Mouse (Mus musculus): ENCODE data around the gene Ins2.

Ins2 gene

DNA sequence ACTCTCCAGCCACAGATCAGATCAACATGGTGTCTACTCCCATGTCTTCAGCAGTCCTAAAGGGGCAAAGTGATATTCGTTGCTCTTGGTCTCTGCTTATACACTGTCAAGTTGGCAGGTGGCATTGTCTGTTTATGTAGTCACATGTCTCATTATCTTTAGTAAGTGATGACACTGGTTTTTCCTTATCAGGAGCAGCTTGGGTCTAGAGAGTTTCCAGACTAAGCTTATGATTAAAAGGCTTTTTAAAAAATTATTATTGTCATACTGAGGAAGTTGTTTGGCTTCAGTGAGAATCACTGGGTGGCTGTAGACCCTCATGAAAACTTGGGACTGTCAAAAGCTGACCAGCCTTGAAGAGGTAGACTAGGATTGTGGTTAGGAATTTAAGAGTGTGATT lies at the start of gene Ins2:
Gene Ins2 (minus strand): TSS at position 101 of the 400 bp plus-strand sequence.
- DNase-seq (ENCODE audit: low read depth, low spot score) = no peak

DNA sequence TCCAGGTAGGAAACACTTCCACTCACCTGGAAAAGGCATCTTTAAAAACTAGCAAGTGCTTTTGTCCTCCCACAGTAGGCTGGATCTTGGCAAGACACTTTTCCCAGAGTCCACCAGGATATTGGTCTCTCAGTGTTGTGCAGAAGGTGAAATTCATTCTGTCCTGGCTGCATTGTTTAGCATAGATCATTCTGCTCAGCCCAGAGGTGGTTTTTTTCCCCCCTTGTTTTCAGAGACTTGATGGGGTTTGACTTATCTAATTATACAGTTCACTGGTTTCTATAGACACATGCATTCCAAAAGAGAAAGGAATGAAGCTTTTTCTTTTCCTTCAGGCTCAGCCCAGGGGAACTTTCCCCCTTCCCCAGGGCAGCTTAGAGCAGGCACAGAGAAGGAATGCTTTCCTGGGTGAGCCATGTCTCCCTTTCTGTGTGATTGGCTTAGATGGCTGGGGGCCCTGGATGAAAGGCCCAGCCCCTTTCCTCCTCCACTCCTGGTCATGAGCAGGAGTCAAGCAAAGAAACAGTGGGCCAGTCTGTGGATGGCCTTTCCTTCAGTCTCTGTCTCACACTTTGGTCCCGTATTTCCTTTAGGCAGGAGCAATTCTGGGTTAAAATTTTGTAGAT lies 49.6 kb upstream of the Ins2 start:
- DNase-seq (ENCODE audit: low read depth, low spot score) = no peak

DNA sequence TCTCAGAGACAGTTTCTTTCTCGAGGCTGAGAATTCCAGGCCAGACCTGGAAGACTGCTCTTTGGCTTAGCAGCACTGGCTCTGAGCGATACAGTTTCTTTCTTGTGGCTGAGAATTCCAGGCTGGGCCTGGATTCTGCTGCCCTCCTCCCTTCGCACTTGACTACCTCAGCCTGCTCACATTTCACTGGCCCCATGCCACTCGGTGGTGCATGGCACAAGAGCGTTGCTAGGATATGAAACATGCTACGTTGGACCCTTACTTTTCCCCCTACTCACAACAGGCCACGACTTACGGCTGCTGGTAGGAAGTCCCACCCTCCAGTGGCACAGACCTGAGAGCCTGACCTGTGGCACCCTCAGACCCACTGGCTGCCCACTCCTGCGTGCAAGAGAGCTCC lies 46.5 kb upstream of the Ins2 start:
- DNase-seq (ENCODE audit: low read depth, low spot score) = no peak

DNA sequence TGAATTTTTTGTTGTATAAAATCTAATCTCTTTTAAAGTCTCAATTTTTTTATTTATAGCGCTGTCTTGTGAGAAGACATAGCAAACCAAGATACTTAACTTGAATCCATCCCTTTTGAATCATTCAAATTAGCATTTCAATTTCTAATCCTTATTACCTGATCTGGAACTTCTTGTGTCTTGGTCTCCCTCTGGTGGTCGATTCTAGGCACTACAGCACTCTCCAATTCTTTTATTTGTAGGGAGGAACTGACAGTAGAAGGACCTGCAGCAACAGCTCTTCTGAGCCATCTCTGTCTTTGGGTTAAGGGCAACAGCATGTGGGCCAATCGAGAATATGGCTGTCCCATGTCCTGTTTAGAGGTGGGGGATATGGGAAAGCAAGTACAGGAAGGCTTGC lies 5.4 kb downstream of the Ins2 start:
- peak; percentile 51 for DNase-seq (ENCODE audit: low read depth, low spot score)

DNA sequence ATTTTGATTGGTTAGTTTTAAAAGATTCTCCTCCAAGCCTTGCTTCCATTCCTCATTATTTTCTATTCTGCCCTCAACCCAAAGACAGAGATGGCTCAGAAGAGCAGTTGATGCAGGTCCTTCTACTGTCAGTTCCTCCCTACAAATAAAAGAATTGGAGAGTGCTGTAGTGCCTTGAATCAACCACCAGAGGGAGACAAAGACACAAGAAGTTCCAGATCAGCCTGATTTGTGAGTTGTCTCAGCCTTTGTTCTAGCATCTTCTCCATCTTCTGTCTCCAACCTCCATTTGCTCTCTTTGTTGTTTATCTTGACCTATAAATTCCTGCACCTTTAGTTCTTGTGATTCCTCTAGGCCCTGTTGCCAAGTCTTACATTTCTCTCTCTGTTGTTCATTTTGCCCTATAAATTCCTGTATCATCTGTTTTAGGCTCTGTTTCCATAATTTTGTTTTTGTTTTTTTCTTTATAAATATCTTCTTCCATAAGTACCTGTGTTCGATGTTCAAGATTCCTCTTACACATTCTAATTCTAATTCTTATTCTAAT lies 6.2 kb downstream of the Ins2 start:
- peak; percentile 49 for DNase-seq (ENCODE audit: low read depth, low spot score)

DNA sequence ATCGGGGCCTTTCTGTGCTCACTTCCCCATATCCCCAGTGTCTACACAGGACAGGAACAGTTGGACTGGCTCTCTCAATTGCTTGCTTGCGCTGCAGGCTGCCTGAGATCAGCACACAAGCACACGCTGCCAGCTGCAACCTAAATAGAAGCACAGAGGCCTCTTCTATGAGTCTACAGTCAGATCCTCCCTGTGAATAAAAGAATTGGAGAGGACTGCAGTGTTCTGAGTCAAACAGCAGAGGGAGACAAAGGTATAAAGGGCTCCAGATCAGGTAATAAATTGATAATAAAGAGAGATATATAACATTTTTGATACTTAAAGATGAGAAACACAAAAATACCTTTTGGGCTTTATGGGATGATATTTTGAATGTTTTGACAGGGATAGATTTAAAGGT lies 17.2 kb downstream of the Ins2 start:
- DNase-seq (ENCODE audit: low read depth, low spot score) = no peak

DNA sequence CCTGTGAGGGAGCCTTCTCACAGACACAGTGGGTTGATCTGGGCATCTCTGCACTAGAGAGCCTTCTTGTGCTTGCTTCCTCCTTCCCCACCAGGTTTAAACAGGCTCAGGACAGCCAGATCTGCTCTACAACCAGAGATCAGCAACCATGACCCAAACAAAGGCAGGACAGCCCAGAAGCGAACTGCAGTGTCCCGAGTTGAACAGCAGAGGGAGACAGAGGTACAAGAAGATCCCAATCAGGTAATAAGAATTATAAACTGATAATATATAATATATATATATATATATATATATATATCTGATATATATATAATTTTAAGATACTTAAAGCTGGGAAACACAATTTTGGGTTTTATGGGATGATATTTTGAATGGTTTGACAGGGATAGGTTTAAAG lies 22.5 kb downstream of the Ins2 start:
- peak; percentile 54 for DNase-seq (ENCODE audit: low read depth, low spot score)

DNA sequence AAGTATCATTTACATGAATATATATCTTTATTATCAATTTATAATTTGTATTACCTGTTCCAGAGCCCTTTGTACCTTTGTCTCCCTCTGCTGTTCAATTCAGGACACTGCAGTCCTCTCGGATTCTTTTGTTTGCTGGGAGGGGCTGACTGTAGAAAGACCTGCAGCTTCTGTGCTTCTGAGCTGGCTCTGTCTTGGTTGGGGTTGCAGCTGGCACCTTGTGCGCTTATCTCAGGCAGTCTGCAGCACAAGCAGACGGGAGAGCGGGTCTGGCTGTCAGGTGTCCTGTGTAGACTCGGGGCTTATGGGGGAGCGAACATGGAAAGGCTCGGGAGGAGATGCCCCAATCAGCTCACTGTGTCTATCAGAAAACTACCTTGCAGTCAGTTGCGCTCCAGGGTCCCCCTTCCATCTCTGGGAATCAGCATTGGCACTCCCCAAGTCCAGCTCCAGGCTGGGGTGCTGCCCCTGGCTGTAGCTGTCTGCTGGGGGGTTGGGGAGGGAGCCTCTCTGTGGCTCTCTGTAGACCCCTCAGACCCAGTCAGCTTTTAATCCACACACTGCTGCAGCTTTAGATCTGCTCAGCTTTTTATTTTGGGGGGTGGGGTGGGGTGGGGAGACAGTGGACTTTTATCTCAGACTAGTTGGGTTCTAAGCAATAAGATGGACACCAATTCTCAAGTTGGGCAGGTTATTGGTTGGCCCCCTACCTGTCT lies 28.2 kb downstream of the Ins2 start:
- DNase-seq (ENCODE audit: low read depth, low spot score) = peak; percentile 72

DNA sequence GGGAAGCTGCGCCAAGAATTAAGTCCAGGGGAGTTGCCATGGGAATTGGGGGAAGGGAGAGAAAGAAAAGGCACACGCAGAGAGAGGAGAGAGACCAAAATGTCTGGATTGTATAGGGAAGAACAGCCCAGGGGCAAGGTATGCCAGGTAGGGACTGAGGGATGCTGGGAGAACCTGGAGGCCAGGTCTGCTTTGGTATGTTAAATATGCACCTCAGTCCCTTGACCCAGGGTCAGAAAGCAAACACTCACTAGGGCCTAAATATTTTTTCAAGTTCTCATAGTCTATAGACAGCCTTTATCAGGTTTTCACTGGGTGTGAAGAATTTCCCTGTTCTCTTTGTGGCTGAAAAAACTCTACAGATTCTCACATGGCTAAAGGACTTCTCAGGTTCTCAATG lies 36.3 kb downstream of the Ins2 start:
- no peak for DNase-seq (ENCODE audit: low read depth, low spot score)

DNA sequence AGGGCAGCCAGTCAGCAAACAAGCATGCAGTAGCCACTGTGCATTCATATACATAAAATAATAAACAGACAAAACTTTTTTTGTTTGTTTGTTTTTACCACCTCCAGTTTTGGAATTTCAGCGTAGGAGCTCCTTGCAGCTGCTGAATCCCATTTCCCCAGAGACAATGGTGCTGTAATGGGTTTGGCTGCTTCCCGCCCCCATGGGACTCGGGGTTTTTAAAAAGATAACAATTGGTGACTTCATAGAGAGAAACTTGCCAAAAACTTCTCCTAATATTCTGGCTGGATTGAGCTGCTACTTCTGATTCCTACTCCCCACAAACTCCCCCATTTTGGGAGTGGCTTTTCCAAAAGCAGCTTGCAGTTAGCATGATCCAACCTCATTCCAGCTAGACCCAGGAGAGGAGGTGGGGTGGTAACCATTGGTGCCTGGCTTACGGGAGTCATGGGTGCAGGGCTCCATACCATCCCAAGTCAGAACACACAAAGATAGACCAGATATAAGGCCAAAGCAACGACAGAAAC lies 43.8 kb downstream of the Ins2 start:
- no peak for DNase-seq (ENCODE audit: low read depth, low spot score)

DNA sequence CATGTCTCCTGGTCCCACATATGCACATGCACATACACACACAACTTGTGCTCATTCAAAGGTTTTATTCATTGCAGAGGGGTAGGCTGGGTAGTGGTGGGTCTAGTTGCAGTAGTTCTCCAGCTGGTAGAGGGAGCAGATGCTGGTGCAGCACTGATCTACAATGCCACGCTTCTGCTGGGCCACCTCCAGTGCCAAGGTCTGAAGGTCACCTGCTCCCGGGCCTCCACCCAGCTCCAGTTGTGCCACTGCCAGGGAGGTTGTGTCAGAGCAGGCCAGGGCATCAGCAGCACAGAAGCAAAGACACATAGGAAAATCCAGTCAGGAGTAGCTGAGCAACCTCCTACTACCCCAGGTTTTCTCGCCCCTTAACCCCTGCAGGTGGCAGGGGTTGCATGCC lies 64.6 kb downstream of the Ins2 start:
- DNase-seq (ENCODE audit: low read depth, low spot score) = no peak

DNA sequence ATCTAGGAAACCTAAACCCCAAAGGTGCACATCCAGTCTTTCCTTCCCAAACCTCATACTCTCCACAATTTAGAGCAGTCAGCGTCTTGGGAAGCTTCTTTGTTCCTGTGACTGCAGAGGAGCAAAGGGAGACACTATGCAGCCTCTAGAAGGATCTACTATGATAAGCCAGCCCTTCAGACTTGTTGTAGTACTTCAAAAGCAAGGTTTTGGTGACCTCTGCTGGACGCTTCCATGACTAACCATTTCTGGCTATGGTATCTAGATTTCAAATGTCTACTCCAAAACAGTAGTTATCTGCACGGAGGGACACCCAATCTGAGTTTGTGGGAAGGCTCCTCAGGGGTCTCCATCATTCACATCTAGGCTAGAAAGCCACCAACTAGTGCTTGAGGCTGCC lies 67.5 kb downstream of the Ins2 start:
- DNase-seq (ENCODE audit: low read depth, low spot score) = peak; percentile 69

DNA sequence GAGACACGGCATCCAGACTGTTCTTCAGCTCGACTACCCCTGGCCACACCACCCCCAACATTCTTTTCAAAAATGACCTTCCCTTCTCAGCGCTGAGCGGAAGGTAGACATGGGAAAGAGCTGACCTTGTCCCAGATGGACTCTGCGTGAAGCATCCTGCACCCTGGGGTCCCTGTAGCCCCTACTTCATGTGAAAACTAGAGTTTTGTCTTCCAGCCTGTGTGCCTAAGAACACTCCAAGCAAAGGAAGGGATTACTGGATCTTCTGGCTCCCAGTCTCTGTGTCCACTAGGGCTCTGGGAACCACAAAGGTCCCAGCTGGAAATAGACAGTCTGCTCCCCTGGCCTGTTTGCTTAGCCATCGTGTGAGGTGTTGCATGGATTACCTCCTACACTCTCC lies 68.0 kb downstream of the Ins2 start:
- DNase-seq (ENCODE audit: low read depth, low spot score) = no peak

DNA sequence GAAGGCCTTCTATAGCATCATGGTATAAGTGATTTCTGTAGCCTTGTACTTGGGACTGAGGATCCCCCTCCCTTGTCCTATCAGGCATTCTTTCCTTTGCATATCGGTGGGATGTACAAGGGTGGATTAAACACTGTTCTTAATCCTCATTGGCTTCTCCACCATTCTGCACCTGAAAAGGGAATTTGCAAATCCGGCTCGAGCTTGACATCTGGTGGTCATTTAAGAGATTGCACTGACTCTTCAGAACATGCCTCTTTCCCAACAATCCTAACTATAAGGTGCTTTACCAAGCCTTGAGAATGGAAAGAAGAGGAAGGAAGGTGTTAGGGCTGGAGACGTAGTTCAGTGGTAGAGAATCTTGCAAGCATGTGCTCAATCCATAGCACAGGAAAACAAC lies 71.1 kb downstream of the Ins2 start:
- peak; percentile 70 for DNase-seq (ENCODE audit: low read depth, low spot score)

DNA sequence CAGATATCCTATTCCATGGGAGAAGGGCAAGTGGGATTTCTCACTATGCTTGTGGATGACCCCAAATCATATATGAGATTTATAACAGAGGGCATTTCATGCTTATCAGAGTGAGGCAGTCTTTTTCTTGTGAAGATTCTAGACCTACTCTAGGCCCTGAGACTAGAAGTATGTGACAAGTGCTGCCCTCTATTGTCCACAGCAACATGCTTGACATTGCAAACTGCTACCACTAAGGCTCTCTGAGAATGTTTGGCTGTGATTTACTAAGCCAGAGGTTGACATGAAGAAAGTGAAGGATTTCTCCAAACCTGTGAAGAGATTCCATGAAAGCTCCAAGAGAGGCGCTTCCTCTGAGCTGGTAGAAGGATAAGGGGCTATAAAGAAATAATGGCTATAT lies 72.1 kb downstream of the Ins2 start:
- DNase-seq (ENCODE audit: low read depth, low spot score) = no peak

DNA sequence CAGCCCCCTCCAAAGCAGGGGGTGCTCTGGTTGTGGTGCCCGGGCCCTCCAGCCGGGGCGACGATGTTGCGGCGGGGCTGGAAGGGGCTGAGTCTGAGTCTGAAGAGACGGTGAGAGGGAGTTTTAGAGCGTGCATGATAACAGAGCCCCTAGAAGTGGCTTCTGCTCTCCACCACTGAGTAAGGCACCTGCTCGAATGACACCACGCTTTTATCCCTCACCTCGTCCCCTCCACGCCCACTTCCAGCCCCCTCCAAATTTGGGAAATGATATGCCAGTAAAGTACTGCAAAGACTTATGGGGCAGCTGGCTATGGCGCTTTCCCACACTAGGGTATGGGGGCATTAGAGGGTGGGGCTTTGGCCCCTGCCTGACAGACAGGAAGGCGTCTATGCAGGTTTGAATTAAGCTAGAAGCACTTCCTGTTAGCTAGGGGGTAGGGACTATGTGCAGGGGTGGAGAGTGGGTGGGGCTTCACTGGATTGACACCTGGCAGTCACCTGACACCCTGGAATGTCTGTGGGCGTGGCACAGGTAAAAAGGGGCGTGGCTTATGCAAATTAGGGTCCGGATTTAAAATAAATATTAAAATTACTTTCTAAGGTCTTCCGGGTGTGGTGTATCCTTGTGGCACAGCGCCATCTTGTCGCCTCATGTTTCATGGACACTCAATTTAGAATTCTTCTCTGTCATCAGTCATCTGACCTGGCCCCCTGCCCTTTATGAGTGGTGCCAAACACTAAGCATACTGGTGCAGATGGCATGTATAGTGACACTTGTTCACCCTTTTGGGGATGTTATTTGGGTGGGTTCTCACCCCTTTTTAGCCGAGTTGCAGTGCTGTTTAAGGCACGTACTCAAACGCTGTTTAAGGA lies 73.2 kb downstream of the Ins2 start, which contains the start of gene Gm49394:
Gene Gm49394 (minus strand): TSS at position 192 of the 875 bp plus-strand sequence.
- no peak for DNase-seq (ENCODE audit: low read depth, low spot score)

DNA sequence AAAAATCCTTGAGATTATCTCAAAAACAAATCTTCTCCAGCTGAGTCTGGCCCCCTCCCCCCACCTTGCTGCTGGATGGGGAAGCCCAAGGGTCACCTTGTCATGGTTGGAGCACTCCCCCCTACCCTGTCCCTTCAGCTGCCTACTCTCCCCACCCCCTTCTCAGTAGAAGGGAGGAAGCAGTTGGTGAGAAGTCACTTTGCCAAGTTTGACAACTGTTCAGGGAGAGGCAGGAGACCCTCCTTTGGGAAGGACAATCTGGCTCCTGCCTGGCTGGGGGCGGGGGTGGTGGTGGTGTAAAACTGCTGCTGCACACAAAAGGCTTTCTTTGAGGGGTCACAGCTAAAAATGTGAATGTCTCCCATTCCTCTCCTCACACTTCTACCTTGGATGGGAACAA lies 74.9 kb downstream of the Ins2 start:
- DNase-seq (ENCODE audit: low read depth, low spot score) = no peak

DNA sequence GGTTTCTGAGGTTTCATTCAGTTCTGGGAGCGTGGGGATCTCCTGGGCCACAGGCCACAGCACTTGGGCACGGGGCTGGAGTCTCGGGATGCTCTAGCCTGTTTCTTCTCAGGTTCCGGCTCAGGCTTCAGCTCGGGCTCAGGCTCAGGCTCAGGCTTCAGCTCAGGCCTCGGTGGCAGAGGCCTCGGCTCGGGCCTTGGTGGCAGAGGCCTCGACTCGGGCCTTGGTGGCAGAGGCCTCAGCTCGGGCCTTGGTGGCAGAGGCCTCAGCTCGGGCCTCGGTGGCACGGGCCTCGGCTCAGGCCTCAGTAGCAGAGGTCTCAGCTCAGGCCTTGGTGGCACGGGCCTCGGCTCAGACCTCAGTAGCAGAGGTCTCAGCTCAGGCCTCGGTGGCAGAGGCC lies 75.7 kb downstream of the Ins2 start:
- no peak for DNase-seq (ENCODE audit: low read depth, low spot score)

DNA sequence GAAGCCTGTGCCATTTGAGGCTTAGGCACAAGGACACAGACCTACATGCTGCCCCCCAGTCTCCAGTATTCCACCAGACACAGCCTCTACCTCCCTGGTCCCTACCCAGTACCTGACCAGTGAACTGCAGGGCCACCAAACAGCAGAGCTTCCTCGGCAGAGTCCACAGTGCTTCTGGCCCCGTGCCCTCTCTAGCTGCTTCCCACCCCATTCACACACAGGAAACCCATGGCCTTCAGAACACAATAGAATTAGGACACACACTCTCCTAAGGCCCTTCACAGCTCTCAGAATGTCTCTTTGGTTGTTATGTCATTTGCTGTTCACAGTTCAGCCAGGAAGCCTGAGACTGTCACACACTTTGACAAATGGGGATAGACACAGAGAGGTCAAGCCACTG lies 76.5 kb downstream of the Ins2 start, which contains the start of gene Igf2:
Gene Igf2 (minus strand): TSS at position 158 of the 400 bp plus-strand sequence.
- DNase-seq (ENCODE audit: low read depth, low spot score) = no peak

DNA sequence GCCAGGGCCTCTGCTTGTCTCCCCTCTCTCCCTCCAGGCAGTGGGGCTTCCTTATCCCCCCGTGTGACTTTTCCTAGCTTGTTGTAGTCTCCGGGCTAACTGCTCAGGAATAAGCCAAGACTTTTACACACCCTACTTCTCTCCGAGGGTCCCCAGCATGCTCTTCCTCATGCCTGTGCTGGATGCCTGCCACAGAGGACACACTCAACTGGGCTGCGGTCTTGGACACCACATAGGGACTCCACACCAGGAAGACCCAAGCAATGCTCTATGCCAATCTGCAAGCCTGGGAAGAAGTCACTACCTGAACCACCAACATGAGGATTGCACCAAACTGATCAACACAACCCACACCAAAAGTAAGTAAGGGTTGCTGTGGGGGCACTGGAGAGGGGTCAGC lies 77.1 kb downstream of the Ins2 start:
- DNase-seq (ENCODE audit: low read depth, low spot score) = no peak

DNA sequence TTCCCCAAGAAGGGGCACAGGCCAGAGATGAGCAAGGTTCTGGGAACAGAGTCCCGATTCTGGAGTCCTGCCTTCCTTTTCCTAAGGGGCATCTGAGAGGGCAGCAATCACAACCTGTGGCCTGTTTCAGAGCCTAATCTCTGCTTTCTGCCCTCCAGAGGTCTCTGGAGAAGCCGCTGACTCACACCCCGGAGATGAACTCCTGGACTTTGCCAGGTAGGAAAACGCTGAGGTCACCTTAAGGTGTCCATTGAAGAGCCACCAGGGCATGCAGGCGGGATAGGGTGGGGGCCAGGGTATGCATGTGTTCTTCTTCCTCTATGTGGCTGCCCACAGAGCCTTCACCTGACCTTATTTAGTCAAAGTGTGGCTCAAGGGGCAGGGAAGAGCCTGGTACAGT lies 77.8 kb downstream of the Ins2 start:
- no peak for DNase-seq (ENCODE audit: low read depth, low spot score)

DNA sequence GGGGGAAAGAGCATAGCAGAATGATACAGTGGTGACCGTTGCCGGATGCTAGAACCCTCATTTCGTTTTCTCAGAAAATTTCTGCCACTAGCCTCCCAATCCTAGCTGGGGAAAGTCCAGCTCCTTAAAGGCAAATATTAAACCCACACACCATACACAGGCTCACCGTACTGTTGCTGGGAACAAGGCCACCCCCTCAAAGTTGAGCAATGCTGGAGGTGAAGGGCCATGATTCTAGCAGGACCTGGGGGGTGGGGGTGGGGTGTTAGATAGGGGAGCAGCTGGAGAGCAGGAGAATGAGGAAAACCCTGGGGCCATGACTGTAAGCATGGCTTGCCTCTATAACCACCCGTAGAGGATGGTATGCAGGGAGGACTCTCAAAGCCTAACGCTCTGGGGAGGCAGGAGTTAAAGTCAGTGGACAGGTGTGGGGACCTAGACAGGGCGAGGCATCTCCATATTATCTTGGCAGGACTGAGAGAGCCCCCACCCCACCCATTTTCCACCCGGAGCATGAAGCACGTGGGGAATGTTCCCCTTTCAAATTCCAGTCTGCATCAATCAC lies 78.6 kb downstream of the Ins2 start:
- no peak for DNase-seq (ENCODE audit: low read depth, low spot score)

Measured in forelimb bud, embryonic 11.5 days (tissue).